Mouse (Mus musculus): Measurements from ENCODE around the gene Gm17490.

- peak; percentile 100 for TF ChIP-seq CTCF (IDR thresholded peaks at IDR 0.05; ENCODE audit: low read depth, low read length)
- TF ChIP-seq POLR2A (IDR thresholded peaks at IDR 0.05; ENCODE audit: insufficient read depth, low read length) = no peak
- TF ChIP-seq EP300 (IDR thresholded peaks at IDR 0.05; ENCODE audit: insufficient read depth, low read depth, low read length) = peak; percentile 76; the same call in 1 of the 2 replicates
Observed at GRCm38 (mm10) chr2:11602506-11603489, 23.3 kb downstream of the Gm17490 start.
